Mouse (Mus musculus) frontal cortex, postnatal 36 days (tissue): ENCODE data around the gene Msto1.
"Not testable (repeated sequence)": the region's sequence is repeated elsewhere in the genome, so short reads cannot be mapped to it uniquely, and the experiment has no call there.

Source experiments
- DNase-seq, 2 experiments: peaks; one replicate each; pipeline ENCODE4 v3.0.0; 2022; ENCODE audit warnings: low spot score in 2 of 2

The Msto1 gene

GRCm38 (mm10) chr3:88913511-88914383, at the start of gene Msto1:
TSS of gene Msto1 (minus strand) at chr3:88913999.
- peak; percentile 90 to 93 for DNase-seq

GRCm38 (mm10) chr3:88963211-88963610, 49.4 kb upstream of the Msto1 start:
- DNase-seq: not testable (repeated sequence)

- DNase-seq: no peak
These were observed 39.9 kb upstream of the Msto1 start for GRCm38 (mm10) chr3:88953736-88954135.

GRCm38 (mm10) chr3:88953246-88953645, 39.4 kb upstream of the Msto1 start:
- no peak for DNase-seq

- no peak for DNase-seq
These were observed 37.6 kb upstream of the Msto1 start for GRCm38 (mm10) chr3:88951327-88951800.

- DNase-seq: peak; percentile 74 to 75
These were observed 37.0 kb upstream of the Msto1 start, which contains the start of the genes Ash1l and Dap3 for GRCm38 (mm10) chr3:88950576-88951326. TSS of gene Ash1l (plus strand) at chr3:88950622. TSS of gene Dap3 (minus strand) at chr3:88951181.

- peak; percentile 82 for DNase-seq
These were observed 36.2 kb upstream of the Msto1 start for GRCm38 (mm10) chr3:88949786-88950575.

GRCm38 (mm10) chr3:88944109-88944508, 30.3 kb upstream of the Msto1 start:
- no peak for DNase-seq

- DNase-seq: no peak
These were observed 28.6 kb upstream of the Msto1 start for GRCm38 (mm10) chr3:88942316-88942880.

GRCm38 (mm10) chr3:88939749-88940148, 25.9 kb upstream of the Msto1 start:
- DNase-seq: no peak

- no peak for DNase-seq
These were observed 25.3 kb upstream of the Msto1 start for GRCm38 (mm10) chr3:88939071-88939470.

GRCm38 (mm10) chr3:88929501-88929900, 15.7 kb upstream of the Msto1 start:
- no peak for DNase-seq

GRCm38 (mm10) chr3:88925651-88926050, 11.9 kb upstream of the Msto1 start:
- no peak for DNase-seq

- DNase-seq: no peak
These were observed 10.3 kb upstream of the Msto1 start for GRCm38 (mm10) chr3:88923989-88924591.

- no peak for DNase-seq
These were observed 7.6 kb upstream of the Msto1 start for GRCm38 (mm10) chr3:88921411-88921810.

GRCm38 (mm10) chr3:88918981-88919380, 5.2 kb upstream of the Msto1 start:
- no peak for DNase-seq

- no peak for DNase-seq
These were observed 598 bp upstream of the Msto1 start for GRCm38 (mm10) chr3:88914384-88914810.

- DNase-seq: no peak
These were observed 1.2 kb downstream of the Msto1 start for GRCm38 (mm10) chr3:88912585-88912984.

- DNase-seq: no peak
These were observed 7.2 kb downstream of the Msto1 start for GRCm38 (mm10) chr3:88906393-88907159.

- DNase-seq: no peak
These were observed 8.1 kb downstream of the Msto1 start for GRCm38 (mm10) chr3:88905741-88906140.
